Mouse (Mus musculus) G1E (cell line): Measurements from ENCODE around the gene Qtrt1. TPM values are rescaled to one million over a fixed set of nuclear protein-coding genes. Genes with fewer than 3 reads are reported as not detected.

Experiments used
- ATAC-seq: 2 replicates; pipeline ENCODE4 v1.8.0; 2016; ENCODE audit warnings: mild to moderate bottlenecking; ENCODE audit not compliant: insufficient number of reproducible peaks, poor library complexity, low FRiP score, severe bottlenecking; ENCODE audit errors: extremely low read depth
- DNase-seq: peaks from one replicate; pipeline ENCODE4 v3.0.0; 2012; ENCODE audit warnings: low spot score
- H3K27me3 ChIP-seq: 2 replicates; pipeline ENCODE4 v1.6.1; 2012; ENCODE audit warnings: mild to moderate bottlenecking, low read length, inconsistent platforms; ENCODE audit not compliant: insufficient read depth
- H3K36me3 ChIP-seq: replicated peaks from 2 replicates; pipeline ENCODE3; 2012; ENCODE audit warnings: mild to moderate bottlenecking, inconsistent platforms
- H3K4me1 ChIP-seq: 2 replicates; pipeline ENCODE4 v1.6.1; 2012; ENCODE audit warnings: low read depth, low read length, inconsistent platforms, mixed read lengths; ENCODE audit not compliant: insufficient read depth
- H3K4me3 ChIP-seq: 2 replicates; pipeline ENCODE4 v1.5.1; 2012; ENCODE audit warnings: low read depth, mild to moderate bottlenecking, inconsistent platforms, low read length, moderate library complexity, mixed read lengths
- H3K9me3 ChIP-seq: replicated peaks from 2 replicates; pipeline ENCODE4 v1.6.1; 2012; ENCODE audit warnings: inconsistent platforms
- CTCF ChIP-seq: IDR thresholded peaks from 2 replicates; pipeline ENCODE4 v1.5.1; 2012; ENCODE audit warnings: low read depth, low read length, inconsistent platforms, mixed read lengths
- GATA1 ChIP-seq: IDR thresholded peaks from 2 replicates; pipeline ENCODE4 v1.6.1; 2012; ENCODE audit warnings: borderline replicate concordance, low read length, inconsistent platforms, mixed read lengths
- GATA2 ChIP-seq: IDR thresholded peaks from 2 replicates; pipeline ENCODE4 v1.6.1; 2012; ENCODE audit warnings: low read depth, low read length, inconsistent platforms, borderline replicate concordance
- POLR2AphosphoS5 ChIP-seq: IDR thresholded peaks from 2 replicates; pipeline ENCODE4 v1.6.1; 2012; ENCODE audit warnings: low read depth, low read length, inconsistent platforms; ENCODE audit not compliant: insufficient replicate concordance
- TAL1 ChIP-seq: conservative IDR thresholded peaks from 2 replicates; pipeline ENCODE4 v1.6.1; 2012; ENCODE audit warnings: low read depth, low read length, inconsistent platforms, mixed read lengths
- polyA plus RNA-seq: library from polyadenylated mRNA; stranded (reverse); fragments of >175 nt; gene quantifications from 2 replicates; pipeline ENCODE4 v1.2.3, GENCODE M21; 2012
- total RNA-seq, 2 experiments: library from RNA; stranded (forward) in 1 of 2; stranded (reverse) in 1 of 2; fragments of 200-1000 nt in 1 of 2; fragments of >200 nt in 1 of 2; fragmentation: Nextera tagmentation in 1 of 2; gene quantifications; 2 replicates each; pipeline ENCODE4 v1.2.3; 2014 to 2017

Qtrt1 gene
- total and polyA plus RNA-seq, 3 experiments: 20.7 to 72.7 (median 34.3) TPM

GRCm38 (mm10) chr9:21409592-21410317, 1.9 kb upstream of the Qtrt1 start:
- Histone ChIP-seq H3K9me3 (no peaks in the 10 kb centered on the region), H3K4me3 (no peak overlapping the region), H3K36me3 (peaks cover 54% of the 10 kb centered on the region), H3K4me1 (peaks cover 39% of the 10 kb centered on the region), H3K27me3 (no peaks in the 10 kb centered on the region)
- ATAC-seq: no peak
- no peak for TF ChIP-seq GATA2
- no peak for TF ChIP-seq TAL1
- TF ChIP-seq CTCF: peak; percentile 26; the same call in 1 of the 2 replicates
- 0 out of 2 replicates have a peak, but pooled peaks have one; percentile 41 for TF ChIP-seq POLR2AphosphoS5
- no peak for TF ChIP-seq GATA1
- DNase-seq: peak; percentile 63

DNA sequence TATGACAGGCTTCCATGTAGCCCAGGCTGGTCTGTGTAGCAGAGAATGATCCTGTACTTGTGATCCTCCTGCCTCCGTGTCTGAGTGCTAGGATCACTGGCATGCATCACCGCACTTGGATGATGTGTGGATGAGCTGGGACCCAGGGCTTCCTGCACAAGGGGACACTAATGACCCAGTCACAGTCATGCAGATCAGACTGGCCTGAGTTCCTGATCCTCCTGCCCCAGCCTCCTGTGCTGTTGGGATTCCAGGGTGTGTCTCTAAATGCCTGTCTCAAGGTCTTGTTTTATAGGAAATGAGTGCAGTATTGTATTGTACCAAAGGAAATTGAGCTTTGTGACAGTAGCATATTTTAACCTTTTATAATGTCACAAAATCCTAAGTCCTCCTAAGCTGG, 6.2 kb downstream of the Qtrt1 start:
- TF ChIP-seq GATA1 (no peak), POLR2AphosphoS5 (no peak)
- H3K9me3 ChIP-seq: no peaks in the 10 kb centered on the region
- H3K36me3 ChIP-seq: peaks cover 94% of the 10 kb centered on the region
- peaks cover 57% of the 10 kb centered on the region for H3K4me1 ChIP-seq
- no peak for ATAC-seq
- no peak for DNase-seq
- H3K27me3 ChIP-seq: no peaks in the 10 kb centered on the region
- H3K4me3 ChIP-seq: no peak overlapping the region

DNA sequence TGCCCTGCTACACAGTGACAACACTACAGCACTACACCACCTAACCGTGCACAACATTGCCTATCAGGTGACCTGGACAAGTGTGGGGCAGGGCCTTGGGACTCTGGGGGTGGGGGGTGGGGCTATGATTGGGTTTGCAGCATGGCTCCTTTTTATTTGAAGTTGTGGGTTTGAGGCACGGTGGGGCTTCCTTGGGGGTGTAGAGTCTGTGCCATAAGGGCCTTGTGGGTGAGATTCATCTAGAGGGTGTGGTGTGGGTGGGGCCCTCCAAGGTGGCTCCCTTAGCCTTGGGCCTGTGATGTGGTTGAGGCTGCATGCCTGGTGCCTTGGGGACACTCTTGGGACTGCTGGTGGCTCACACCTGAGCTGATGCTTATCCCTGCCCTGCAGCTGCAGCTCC, 8.0 kb downstream of the Qtrt1 start:
- Histone ChIP-seq H3K27me3 (no peaks in the 10 kb centered on the region), H3K4me1 (peaks cover 55% of the 10 kb centered on the region), H3K9me3 (no peaks in the 10 kb centered on the region), H3K36me3 (peaks cover 82% of the 10 kb centered on the region), H3K4me3 (peak overlapping the region; percentile 43; the same call in 1 of the 2 replicates)
- DNase-seq: no peak
- TF ChIP-seq TAL1 (no peak), POLR2AphosphoS5 (no peak), GATA1 (no peak), CTCF (no peak), GATA2 (no peak)
- no peak for ATAC-seq

DNA sequence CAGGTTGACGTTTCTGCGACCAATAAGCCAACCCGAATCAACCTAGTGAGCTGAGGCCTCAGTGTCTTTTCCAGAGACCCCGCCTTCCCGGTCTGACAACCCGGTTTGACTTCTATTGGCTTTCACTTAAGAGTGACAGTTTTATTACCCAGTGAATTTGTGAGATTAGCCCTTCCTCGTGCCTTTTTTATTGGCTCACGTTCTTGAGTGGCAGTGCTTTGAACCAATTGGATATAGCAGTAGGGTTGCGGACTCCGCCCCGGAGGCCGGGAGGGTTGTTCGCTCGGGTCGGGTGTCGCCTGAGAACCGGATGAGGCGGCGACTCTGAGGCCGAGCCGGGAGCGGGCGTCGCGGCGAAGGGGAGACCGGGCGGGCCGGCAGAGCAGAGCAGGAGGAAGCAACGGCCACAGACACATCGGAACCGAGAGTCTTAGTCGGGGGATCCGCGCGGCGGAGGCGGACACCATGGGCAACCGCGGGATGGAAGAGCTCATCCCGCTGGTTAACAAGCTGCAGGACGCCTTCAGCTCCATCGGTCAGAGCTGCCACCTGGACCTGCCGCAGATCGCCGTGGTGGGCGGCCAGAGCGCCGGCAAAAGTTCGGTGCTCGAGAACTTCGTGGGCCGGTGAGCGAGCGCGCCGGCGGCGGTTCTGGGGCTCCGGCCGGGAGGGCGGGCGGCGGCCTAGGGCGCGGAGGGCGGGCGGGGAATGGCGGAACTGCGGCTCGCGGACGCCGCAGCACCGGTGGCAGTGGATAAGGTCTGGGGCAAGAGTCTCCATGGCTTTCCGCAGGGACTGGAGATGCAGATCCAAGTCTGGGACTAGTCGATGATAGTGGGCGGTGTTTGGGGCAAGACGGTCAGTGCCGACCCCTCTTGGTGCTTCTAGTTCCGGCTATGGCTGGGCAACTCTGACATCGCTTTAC, 13.3 kb downstream of the Qtrt1 start, which contains the start of gene Dnm2:
Gene Dnm2 (plus strand): TSS at position 278 of the 925 bp plus-strand sequence.
- peaks cover 56% of the 10 kb centered on the region for H3K4me1 ChIP-seq
- TF ChIP-seq GATA2: no peak
- no peak for TF ChIP-seq CTCF
- TF ChIP-seq TAL1: no peak
- no peak for TF ChIP-seq POLR2AphosphoS5
- TF ChIP-seq GATA1: no peak
- H3K36me3 ChIP-seq: peaks cover 65% of the 10 kb centered on the region
- DNase-seq (peak; percentile 100), ATAC-seq (peak; percentile 96)
- H3K27me3 ChIP-seq: no peaks in the 10 kb centered on the region
- peak within 1 kb of the TSS; percentile 98 for H3K4me3 ChIP-seq
- no peaks in the 10 kb centered on the region for H3K9me3 ChIP-seq

DNA sequence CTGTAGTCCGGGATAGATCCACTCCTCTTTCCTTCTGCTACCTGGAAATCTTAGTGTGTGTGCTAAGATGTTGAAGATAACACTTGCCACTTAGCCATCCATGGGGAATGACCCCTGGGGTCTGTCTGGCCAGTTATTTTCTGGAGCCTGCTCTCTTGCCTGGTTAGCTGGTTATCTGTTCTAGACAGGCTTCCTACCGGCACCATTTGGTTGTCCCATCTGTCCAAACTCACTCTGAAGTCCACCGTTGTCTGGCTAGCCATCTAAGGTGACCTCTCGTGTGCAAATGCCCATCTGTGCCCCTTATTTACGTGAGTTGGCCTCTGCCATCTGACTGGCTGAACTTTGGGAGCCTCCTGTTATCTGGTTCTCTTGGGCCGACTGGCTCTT, 13.9 kb downstream of the Qtrt1 start:
- Histone ChIP-seq H3K27me3 (no peaks in the 10 kb centered on the region), H3K9me3 (no peaks in the 10 kb centered on the region), H3K36me3 (peaks cover 65% of the 10 kb centered on the region), H3K4me3 (peak overlapping the region; percentile 98), H3K4me1 (peaks cover 61% of the 10 kb centered on the region)
- TF ChIP-seq GATA2: no peak
- peak; percentile 41; the same call in 1 of the 2 replicates for TF ChIP-seq TAL1
- ATAC-seq (no peak), DNase-seq (no peak)

DNA sequence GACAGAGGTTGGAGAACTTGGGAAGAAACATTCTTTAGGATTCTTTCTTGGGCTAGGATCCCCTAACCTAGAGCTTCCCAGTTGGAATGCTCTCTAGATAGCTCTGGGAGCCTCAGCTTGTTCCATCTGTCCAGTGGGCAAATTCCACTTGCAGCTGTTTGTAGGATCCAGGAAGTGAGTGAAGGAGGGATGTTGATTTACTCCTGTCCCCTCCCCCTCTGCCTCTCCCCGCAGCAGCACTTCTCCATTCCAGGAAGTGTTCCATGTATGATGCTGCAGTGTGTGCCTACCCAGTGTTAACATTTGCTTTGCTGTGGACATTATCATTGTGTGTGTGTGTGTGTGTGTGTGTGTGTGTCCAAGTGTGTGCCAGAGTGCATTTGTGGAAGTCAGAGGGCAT, 14.4 kb downstream of the Qtrt1 start:
- Histone ChIP-seq H3K4me3 (peak overlapping the region; percentile 98), H3K9me3 (no peaks in the 10 kb centered on the region), H3K4me1 (peaks cover 65% of the 10 kb centered on the region), H3K36me3 (peaks cover 65% of the 10 kb centered on the region), H3K27me3 (no peaks in the 10 kb centered on the region)
- TF ChIP-seq GATA2 (no peak), TAL1 (no peak), GATA1 (no peak), CTCF (no peak), POLR2AphosphoS5 (no peak)
- peak; percentile 52 for DNase-seq
- ATAC-seq: no peak
